Mouse (Mus musculus) liver, embryonic 12.5 days (tissue): ENCODE data around the gene Xylt1. TPM values are rescaled to one million over a fixed set of nuclear protein-coding genes. Genes with fewer than 3 reads are reported as not detected.

ENCODE experiments used
- ATAC-seq: fragments of 200-750 bp; cut with Nextera tagmentation; 2 replicates; pipeline ENCODE4 v1.8.0; 2017; ENCODE audit warnings: moderate number of reproducible peaks, mild to moderate bottlenecking, moderate library complexity
- H3K27ac ChIP-seq: fragments of 300-500 bp; sonication (generic); 2 replicates; pipeline ENCODE4 v1.5.1; 2016; ENCODE audit warnings: mild to moderate bottlenecking
- H3K27me3 ChIP-seq: fragments of 300-500 bp; sonication (generic); replicated peaks from 2 replicates; pipeline ENCODE4 v1.6.1; 2016; ENCODE audit warnings: mild to moderate bottlenecking, moderate library complexity
- H3K36me3 ChIP-seq: fragments of 300-500 bp; sonication (generic); 2 replicates; pipeline ENCODE4 v1.6.1; 2016; ENCODE audit warnings: mild to moderate bottlenecking, moderate library complexity
- H3K4me1 ChIP-seq: fragments of 300-500 bp; sonication (generic); 2 replicates; pipeline ENCODE4 v1.6.1; 2016
- H3K4me2 ChIP-seq: fragments of 300-500 bp; sonication (generic); 2 replicates; pipeline ENCODE4 v1.6.1; 2016; ENCODE audit warnings: mild to moderate bottlenecking, moderate library complexity
- H3K4me3 ChIP-seq: fragments of 300-500 bp; sonication (generic); 2 replicates; pipeline ENCODE4 v1.5.1; 2016; ENCODE audit warnings: mild to moderate bottlenecking, moderate library complexity
- H3K9ac ChIP-seq: fragments of 300-500 bp; sonication (generic); 2 replicates; pipeline ENCODE4 v1.6.1; 2016; ENCODE audit warnings: mild to moderate bottlenecking, moderate library complexity
- H3K9me3 ChIP-seq: fragments of 300-500 bp; sonication (generic); replicated peaks from 2 replicates; pipeline ENCODE4 v1.6.1; 2016; ENCODE audit warnings: mild to moderate bottlenecking, moderate library complexity
- WGBS: fragments of 180-500 bp; shearing (Covaris S2); methylation state at CpG from one replicate; pipeline ENCODE4 v1.1.7; 2016; ENCODE audit not compliant: insufficient replicate concordance; 5-methylcytosine and 5-hydroxymethylcytosine counted together
- polyA plus RNA-seq: library from polyadenylated mRNA; unstranded; fragments of >200 nt; fragmentation: Nextera tagmentation; extraction: Ambion mirVana; gene quantifications from 2 replicates; pipeline ENCODE4 v1.2.1, GENCODE M21; 2016

The Xylt1 gene
- polyA plus RNA-seq, 1 experiment from 2014 or later = 0.58 TPM

- 75% methylated on average over 7 of the region's 7 CpGs for WGBS
- no peak for ATAC-seq
Measured at GRCm38 (mm10) chr7:117443215-117443614, 62.4 kb downstream of the Xylt1 start.

GRCm38 (mm10) chr7:117445471-117445870, 64.7 kb downstream of the Xylt1 start:
- no peak overlapping the region for H3K4me3 ChIP-seq
- no peaks in the 10 kb centered on the region for H3K4me1 ChIP-seq
- H3K9me3 ChIP-seq = no peaks in the 10 kb centered on the region
- no peak for ATAC-seq
- no peak overlapping the region for H3K27ac ChIP-seq
- no peak overlapping the region for H3K4me2 ChIP-seq
- H3K36me3 ChIP-seq = no peaks in the 10 kb centered on the region
- no peaks in the 10 kb centered on the region for H3K27me3 ChIP-seq
- WGBS = 54% methylated on average over 3 of the region's 3 CpGs
- H3K9ac ChIP-seq = no peak overlapping the region

More at GRCm38 (mm10) chr7:117443215-117443614, 62.4 kb downstream of the Xylt1 start:
- Histone ChIP-seq H3K27ac (no peak overlapping the region), H3K4me2 (no peak overlapping the region), H3K36me3 (no peaks in the 10 kb centered on the region), H3K4me3 (no peak overlapping the region), H3K4me1 (no peaks in the 10 kb centered on the region), H3K9ac (no peak overlapping the region), H3K27me3 (no peaks in the 10 kb centered on the region), H3K9me3 (no peaks in the 10 kb centered on the region)

GRCm38 (mm10) chr7:117449605-117450004, 68.8 kb downstream of the Xylt1 start:
- Histone ChIP-seq H3K4me1 (no peaks in the 10 kb centered on the region), H3K27me3 (no peaks in the 10 kb centered on the region), H3K36me3 (no peaks in the 10 kb centered on the region), H3K9me3 (no peaks in the 10 kb centered on the region), H3K4me2 (no peak overlapping the region), H3K27ac (no peak overlapping the region), H3K4me3 (no peak overlapping the region), H3K9ac (no peak overlapping the region)
- WGBS = 76% methylated on average over 5 of the region's 5 CpGs
- no peak for ATAC-seq

DNA sequence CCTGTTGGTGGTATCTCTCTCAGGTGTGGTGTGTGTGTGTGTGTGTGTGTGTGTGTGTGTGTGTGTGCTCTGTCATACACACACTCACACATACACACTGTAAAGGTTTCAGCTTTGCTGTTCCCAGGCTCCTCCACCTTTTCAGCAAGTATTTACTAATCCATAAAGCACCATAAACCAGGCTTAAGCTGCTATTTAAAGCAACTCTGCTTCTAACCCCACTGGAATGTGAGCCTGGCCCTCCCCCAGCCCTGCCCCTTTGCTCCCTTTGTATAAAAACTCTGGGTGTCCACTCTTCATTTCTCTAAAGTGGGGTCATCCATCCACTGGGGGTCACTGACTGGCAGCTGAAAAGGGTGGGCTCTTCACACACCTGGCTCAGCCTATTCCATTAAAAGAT, 70.4 kb downstream of the Xylt1 start:
- Histone ChIP-seq H3K9me3 (no peaks in the 10 kb centered on the region), H3K27ac (no peak overlapping the region), H3K27me3 (no peaks in the 10 kb centered on the region), H3K9ac (no peak overlapping the region), H3K36me3 (no peaks in the 10 kb centered on the region), H3K4me1 (no peaks in the 10 kb centered on the region), H3K4me3 (no peak overlapping the region), H3K4me2 (no peak overlapping the region)
- ATAC-seq = no peak

GRCm38 (mm10) chr7:117452269-117452668, 71.5 kb downstream of the Xylt1 start:
- no peaks in the 10 kb centered on the region for H3K27me3 ChIP-seq
- WGBS = 48% methylated on average over 2 of the region's 2 CpGs
- no peaks in the 10 kb centered on the region for H3K9me3 ChIP-seq
- ATAC-seq = no peak
- no peaks in the 10 kb centered on the region for H3K36me3 ChIP-seq
- H3K27ac ChIP-seq = no peak overlapping the region
- H3K4me1 ChIP-seq = no peaks in the 10 kb centered on the region
- H3K4me2 ChIP-seq = no peak overlapping the region
- no peak overlapping the region for H3K4me3 ChIP-seq
- no peak overlapping the region for H3K9ac ChIP-seq

DNA sequence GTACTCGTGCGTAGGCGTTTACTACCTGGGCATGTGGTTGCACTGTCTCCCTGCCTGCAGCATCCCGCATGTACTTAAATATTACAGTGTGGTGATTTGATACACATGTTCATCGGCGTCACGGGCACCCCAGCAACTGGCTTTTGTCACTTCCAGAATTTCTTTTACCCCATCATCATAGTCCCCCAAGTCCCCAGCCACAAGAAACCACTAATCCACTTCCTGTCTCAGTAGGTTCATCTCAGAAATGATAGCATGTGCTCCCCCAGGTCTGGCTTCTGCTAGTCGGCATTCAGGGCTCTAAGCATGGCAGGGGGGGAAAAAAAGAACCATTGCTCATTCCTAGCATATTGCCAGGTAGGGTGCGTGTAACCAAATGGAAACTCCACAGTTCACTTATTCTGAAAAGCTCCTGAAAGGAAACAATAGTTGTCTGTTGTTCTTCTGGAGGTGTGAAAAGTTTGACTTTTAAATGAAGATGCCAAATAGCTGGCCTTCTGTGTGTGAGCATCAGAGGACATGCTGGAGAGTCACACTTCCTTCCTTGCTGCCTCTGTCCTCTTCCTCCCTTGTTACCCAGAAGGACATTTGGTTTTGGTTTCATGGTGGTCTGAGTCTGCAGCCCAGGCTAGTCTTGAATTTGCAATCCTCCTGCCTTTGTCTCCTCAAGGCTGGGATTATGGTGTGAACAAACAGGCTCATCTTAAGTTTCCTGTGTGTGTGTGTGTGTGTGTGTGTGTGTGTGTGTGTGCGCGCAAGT, 74.2 kb downstream of the Xylt1 start:
- no peaks in the 10 kb centered on the region for H3K27me3 ChIP-seq
- H3K9me3 ChIP-seq = no peaks in the 10 kb centered on the region
- no peak overlapping the region for H3K4me3 ChIP-seq
- no peak overlapping the region for H3K27ac ChIP-seq
- no peak overlapping the region for H3K4me2 ChIP-seq
- no peak for ATAC-seq
- H3K4me1 ChIP-seq = no peaks in the 10 kb centered on the region
- no peak overlapping the region for H3K9ac ChIP-seq
- H3K36me3 ChIP-seq = no peaks in the 10 kb centered on the region
- WGBS = 77% methylated on average over 11 of the region's 11 CpGs

DNA sequence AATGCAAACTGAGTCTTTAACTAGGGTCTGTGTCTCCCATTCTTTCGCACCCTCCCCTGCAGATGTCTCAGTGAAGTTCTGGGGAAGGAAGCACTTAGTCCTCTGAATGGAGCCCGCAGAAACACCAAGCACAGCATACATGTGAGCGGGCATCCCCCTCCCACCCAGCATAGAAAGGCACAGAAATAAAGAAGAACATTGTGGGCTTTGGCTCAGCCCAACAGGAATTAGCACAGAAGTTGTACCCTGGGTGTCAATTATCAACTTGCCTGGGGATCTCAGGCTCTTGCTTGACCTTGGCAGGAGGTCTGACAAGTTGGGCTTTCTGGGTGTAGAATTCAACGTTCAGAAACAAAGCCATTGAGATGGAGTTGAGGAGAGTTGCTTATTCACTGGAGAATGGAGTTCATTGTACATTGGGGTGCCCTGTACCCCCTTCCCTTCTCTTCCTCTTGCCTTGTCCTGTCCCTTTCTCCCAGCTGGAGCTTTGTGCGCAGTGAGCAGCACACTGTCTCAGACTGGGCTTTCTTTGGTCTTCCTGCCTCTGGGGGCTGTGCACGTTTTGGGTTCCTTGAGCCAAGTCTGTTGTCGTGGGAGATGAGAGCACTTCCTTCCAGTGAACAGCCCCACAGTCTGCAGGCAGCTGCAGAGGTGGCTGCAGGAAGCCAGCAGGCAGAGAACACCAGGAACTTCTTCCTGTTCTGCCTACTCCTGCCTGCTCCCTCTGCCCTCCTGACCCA, 81.6 kb downstream of the Xylt1 start:
- no peak overlapping the region for H3K27ac ChIP-seq
- H3K4me2 ChIP-seq = no peak overlapping the region
- no peak for ATAC-seq
- H3K36me3 ChIP-seq = no peaks in the 10 kb centered on the region
- no peaks in the 10 kb centered on the region for H3K27me3 ChIP-seq
- no peak overlapping the region for H3K9ac ChIP-seq
- H3K4me3 ChIP-seq = no peak overlapping the region
- WGBS = 40% methylated on average over 7 of the region's 7 CpGs
- H3K4me1 ChIP-seq = no peaks in the 10 kb centered on the region
- H3K9me3 ChIP-seq = no peaks in the 10 kb centered on the region

- Histone ChIP-seq H3K36me3 (no peaks in the 10 kb centered on the region), H3K4me3 (no peak overlapping the region), H3K4me1 (no peaks in the 10 kb centered on the region), H3K9me3 (no peaks in the 10 kb centered on the region), H3K27me3 (no peaks in the 10 kb centered on the region), H3K9ac (no peak overlapping the region), H3K4me2 (no peak overlapping the region), H3K27ac (no peak overlapping the region)
- 62% methylated on average over 4 of the region's 4 CpGs for WGBS
- ATAC-seq = no peak
Measured at GRCm38 (mm10) chr7:117464956-117465355, 84.2 kb downstream of the Xylt1 start.

DNA sequence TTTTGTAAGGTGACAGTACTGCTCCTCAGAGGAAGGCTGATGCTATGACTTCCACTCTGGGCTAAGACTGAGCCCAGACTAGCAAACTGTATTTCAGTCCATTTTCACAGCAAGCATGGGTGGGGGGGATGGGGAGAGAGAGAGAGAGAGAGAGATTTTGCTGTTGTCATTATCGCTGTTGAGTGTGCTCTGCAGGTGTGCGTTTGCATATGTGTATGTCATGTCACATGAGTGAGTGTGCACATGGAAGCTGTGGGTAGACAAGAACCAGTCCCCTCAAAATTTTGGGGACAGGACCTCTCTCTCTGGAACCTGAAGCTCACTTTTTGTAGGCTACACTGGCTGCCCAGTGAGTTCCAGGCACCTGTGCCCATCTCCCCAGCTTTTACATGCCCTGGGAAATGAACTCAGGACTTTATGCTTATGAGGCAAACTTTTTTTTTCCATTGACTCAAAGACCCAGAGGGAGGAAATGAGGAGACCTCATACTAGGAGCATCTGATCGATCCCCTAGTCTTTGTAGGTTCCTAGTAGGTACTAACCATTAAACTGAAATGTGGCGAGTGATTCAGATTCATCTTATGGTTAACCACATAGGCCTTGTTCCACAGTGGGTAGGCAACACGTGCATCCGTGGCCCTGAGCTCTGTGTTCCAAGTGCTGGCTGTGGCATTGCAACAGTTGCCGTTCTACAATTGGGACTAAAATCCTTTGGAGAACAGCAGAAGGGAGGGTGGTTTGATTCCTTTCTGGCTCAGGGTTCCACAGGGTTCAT, 85.4 kb downstream of the Xylt1 start:
- H3K9me3 ChIP-seq = no peaks in the 10 kb centered on the region
- H3K27ac ChIP-seq = no peak overlapping the region
- no peak overlapping the region for H3K4me2 ChIP-seq
- H3K4me3 ChIP-seq = no peak overlapping the region
- H3K27me3 ChIP-seq = no peaks in the 10 kb centered on the region
- no peak for ATAC-seq
- H3K4me1 ChIP-seq = 0 out of 2 replicates have a peak, but pooled peaks cover 6% of the 10 kb centered on the region
- H3K9ac ChIP-seq = no peak overlapping the region
- H3K36me3 ChIP-seq = no peaks in the 10 kb centered on the region
- 72% methylated on average over 7 of the region's 7 CpGs for WGBS

GRCm38 (mm10) chr7:117470243-117470802, 89.5 kb downstream of the Xylt1 start:
- no peak overlapping the region for H3K27ac ChIP-seq
- H3K27me3 ChIP-seq = no peaks in the 10 kb centered on the region
- no peaks in the 10 kb centered on the region for H3K36me3 ChIP-seq
- 57% methylated on average over 3 of the region's 3 CpGs for WGBS
- no peak overlapping the region for H3K4me2 ChIP-seq
- H3K4me1 ChIP-seq = peaks cover 11% of the 10 kb centered on the region; the same call in 1 of the 2 replicates
- no peaks in the 10 kb centered on the region for H3K9me3 ChIP-seq
- H3K9ac ChIP-seq = no peak overlapping the region
- no peak for ATAC-seq
- no peak overlapping the region for H3K4me3 ChIP-seq

DNA sequence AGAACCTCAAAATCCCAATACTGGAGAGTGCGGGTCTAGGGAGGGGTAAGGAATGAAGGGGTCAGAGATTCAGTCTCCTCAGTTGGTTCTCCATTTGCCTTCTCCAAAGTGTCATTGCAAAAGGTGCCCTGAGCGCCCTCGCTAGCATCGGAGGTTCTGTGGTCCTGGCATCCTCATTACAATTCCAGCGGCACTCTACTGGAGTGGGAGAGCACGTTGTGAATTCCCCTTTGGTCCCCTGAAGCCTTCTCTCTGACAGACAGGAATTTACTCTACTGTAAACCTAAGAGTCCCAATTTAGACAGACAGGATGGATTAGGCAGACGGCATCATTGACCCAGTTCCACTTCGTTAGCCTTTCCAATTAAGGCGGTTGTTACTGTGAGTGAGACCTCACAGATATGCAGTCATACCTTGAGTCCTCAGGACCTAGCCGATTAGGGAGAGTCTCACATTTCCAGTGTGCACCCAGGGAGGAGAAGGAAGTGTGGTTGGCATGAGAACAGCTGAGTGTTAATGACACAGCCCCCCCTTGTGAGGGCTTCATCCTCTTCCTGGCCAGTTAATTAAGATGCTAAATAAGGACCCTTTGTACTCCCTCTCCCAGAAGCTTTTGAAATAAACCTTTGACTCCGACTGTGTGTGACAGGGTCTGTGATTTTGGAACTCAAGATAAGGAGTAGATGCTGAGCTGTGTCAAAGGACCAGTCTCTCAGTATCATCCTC, 91.4 kb downstream of the Xylt1 start:
- Histone ChIP-seq H3K4me3 (no peak overlapping the region), H3K27me3 (no peaks in the 10 kb centered on the region), H3K36me3 (no peaks in the 10 kb centered on the region), H3K9ac (no peak overlapping the region), H3K4me2 (no peak overlapping the region), H3K9me3 (no peaks in the 10 kb centered on the region), H3K27ac (no peak overlapping the region), H3K4me1 (peaks cover 11% of the 10 kb centered on the region; the same call in 1 of the 2 replicates)
- no peak for ATAC-seq
- WGBS = 53% methylated on average over 11 of the region's 11 CpGs
